Mouse (Mus musculus): ENCODE measurements at regions not wholly inside any gene's neighbourhood (a gene's known extent, or its start where the extent isn't known, plus 50 kb on each side); places are given as distances from the start of the nearest gene placed in this dataset.

- Histone ChIP-seq H3K27me3 (replicated peaks; ENCODE audit: control insufficient read depth, insufficient read depth, low read length) (no peaks in the 10 kb centered on the region), H3K36me3 (ENCODE audit: control insufficient read depth, insufficient read depth, low read length) (no peaks in the 10 kb centered on the region), H3K4me1 (ENCODE audit: control insufficient read depth, insufficient read depth, low read length) (no peaks in the 10 kb centered on the region), H3K27ac (replicated peaks; ENCODE audit: low read depth, low read length) (no peak overlapping the region), H3K9ac (ENCODE audit: low read depth, low read length) (no peak overlapping the region), H3K4me2 (ENCODE audit: low read depth, low read length) (no peak overlapping the region), H3K9me3 (ENCODE audit: control insufficient read depth, low read length) (no peaks in the 10 kb centered on the region), H3K4me3 (ENCODE audit: low read depth, low read length) (no peak overlapping the region)
- DNase-seq (ENCODE audit: low spot score) (no peak), ATAC-seq (ENCODE audit: low read depth) (no peak)
- WGBS, result 44% methylated on average over 1 of the region's 1 CpGs
These were observed 2257.2 kb upstream of the Gm12353 start for GRCm38 (mm10) chr4:17348026-17348425.

DNA sequence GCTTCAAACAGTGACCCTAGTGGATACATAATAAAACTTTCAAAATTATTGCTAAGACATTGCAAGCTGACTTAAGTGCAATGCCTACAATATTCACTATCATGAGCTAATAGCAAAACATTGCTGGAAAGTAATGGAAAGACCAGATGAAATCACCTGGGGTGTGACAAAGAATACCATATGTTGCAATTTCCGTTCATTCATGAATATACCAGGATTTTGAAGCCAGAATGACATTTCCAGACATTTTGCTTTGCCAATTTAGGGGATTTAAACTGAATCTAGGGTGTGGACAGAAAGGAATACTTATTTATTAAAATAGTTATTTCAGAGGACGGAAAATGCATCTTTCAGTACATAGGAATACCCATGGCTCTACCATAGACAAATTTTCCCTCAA, 2244.5 kb upstream of the Gm12353 start:
- no peaks in the 10 kb centered on the region for H3K9me3 ChIP-seq (ENCODE audit: control insufficient read depth, low read length)
- no peaks in the 10 kb centered on the region for H3K36me3 ChIP-seq (ENCODE audit: control insufficient read depth, insufficient read depth, low read length)
- no peaks in the 10 kb centered on the region for H3K27me3 ChIP-seq (replicated peaks; ENCODE audit: control insufficient read depth, insufficient read depth, low read length)
- no peak overlapping the region for H3K4me2 ChIP-seq (ENCODE audit: low read depth, low read length)
- H3K27ac ChIP-seq (replicated peaks; ENCODE audit: low read depth, low read length), result no peak overlapping the region
- DNase-seq (ENCODE audit: low spot score) (no peak), ATAC-seq (ENCODE audit: low read depth) (no peak)
- H3K9ac ChIP-seq (ENCODE audit: low read depth, low read length), result no peak overlapping the region
- no peaks in the 10 kb centered on the region for H3K4me1 ChIP-seq (ENCODE audit: control insufficient read depth, insufficient read depth, low read length)
- WGBS, result 59% methylated on average over 2 of the region's 2 CpGs
- H3K4me3 ChIP-seq (ENCODE audit: low read depth, low read length), result no peak overlapping the region

All from embryonic facial prominence, embryonic 14.5 days (tissue).